Mouse (Mus musculus) heart, postnatal 0 days (tissue): Measurements from ENCODE around the gene Tmem107. TPM values are rescaled to one million over a fixed set of nuclear protein-coding genes. Genes with fewer than 3 reads are reported as not detected.

ENCODE experiments used
- ATAC-seq: fragments of 200-750 bp; cut with Nextera tagmentation; 2 replicates; pipeline ENCODE4 v1.8.0; 2017; ENCODE audit warnings: low read depth, moderate number of reproducible peaks, moderate library complexity; ENCODE audit not compliant: insufficient read depth
- DNase-seq: peaks from one replicate; pipeline ENCODE4 v3.0.0-alpha.2; 2016; ENCODE audit warnings: low spot score
- H3K27ac ChIP-seq: fragments of 300-500 bp; sonication (generic); 2 replicates; pipeline ENCODE4 v1.5.1; 2014; ENCODE audit warnings: low read depth, mild to moderate bottlenecking
- H3K27me3 ChIP-seq: fragments of 300-500 bp; sonication (generic); 2 replicates; pipeline ENCODE4 v1.6.1; 2014; ENCODE audit warnings: low read length, mixed read lengths; ENCODE audit not compliant: control insufficient read depth, insufficient read depth
- H3K36me3 ChIP-seq: fragments of 300-500 bp; sonication (generic); replicated peaks from 2 replicates; pipeline ENCODE4 v1.6.1; 2014; ENCODE audit warnings: low read length, mixed read lengths; ENCODE audit not compliant: control insufficient read depth, insufficient read depth
- H3K4me1 ChIP-seq: fragments of 300-500 bp; sonication (generic); 2 replicates; pipeline ENCODE4 v1.6.1; 2014; ENCODE audit warnings: antibody characterized with exemption; ENCODE audit not compliant: control insufficient read depth, insufficient read depth
- H3K4me2 ChIP-seq: fragments of 300-500 bp; sonication (generic); 2 replicates; pipeline ENCODE4 v1.6.1; 2014; ENCODE audit warnings: low read depth, mild to moderate bottlenecking, low read length, moderate library complexity
- H3K4me3 ChIP-seq: fragments of 300-500 bp; sonication (generic); 2 replicates; pipeline ENCODE4 v1.5.1; 2014; ENCODE audit warnings: low read depth, low read length
- H3K9ac ChIP-seq: fragments of 300-500 bp; sonication (generic); replicated peaks from 2 replicates; pipeline ENCODE4 v1.6.1; 2014; ENCODE audit warnings: low read depth, low read length, mixed read lengths
- H3K9me3 ChIP-seq: fragments of 300-500 bp; sonication (generic); replicated peaks from 2 replicates; pipeline ENCODE4 v1.6.1; 2016; ENCODE audit warnings: low read length; ENCODE audit not compliant: control insufficient read depth
- CTCF ChIP-seq: IDR thresholded peaks from 2 replicates; pipeline ENCODE4 v1.5.1; 2016; ENCODE audit warnings: antibody characterized with exemption, control low read depth, low read depth
- EP300 ChIP-seq: IDR thresholded peaks from 2 replicates; pipeline ENCODE4 v1.6.1; 2016; ENCODE audit warnings: antibody characterized with exemption, low read depth
- WGBS: fragments of 180-500 bp; shearing (Covaris S2); extraction: QIAGEN DNeasy Blood & Tissue Kit; methylation state at CpG from one replicate; pipeline ENCODE4 v1.1.7; 2014; 5-methylcytosine and 5-hydroxymethylcytosine counted together
- polyA plus RNA-seq: library from polyadenylated mRNA; unstranded; fragments of >200 nt; fragmentation: Nextera tagmentation; extraction: Ambion mirVana; gene quantifications from 2 replicates; pipeline ENCODE4 v1.2.1, GENCODE M21; 2015
- total RNA-seq: library from RNA; depleted of rRNA; stranded (reverse); fragments of >200 nt; gene quantifications from 2 replicates; pipeline ENCODE4 v1.2.3, GENCODE M21; 2014; ENCODE audit warnings: low replicate concordance

Gene Tmem107
- total and polyA plus RNA-seq, 2 experiments from 2014 or later: 10.9 to 18.3 TPM

GRCm38 (mm10) chr11:69051771-69052170 is 18.8 kb upstream of the Tmem107 start:
- Histone ChIP-seq H3K36me3 (peaks cover 19% of the 10 kb centered on the region; the same call in 1 of the 2 replicates), H3K27ac (no peak overlapping the region), H3K9me3 (no peaks in the 10 kb centered on the region), H3K4me1 (peaks cover 7% of the 10 kb centered on the region), H3K9ac (no peak overlapping the region), H3K4me3 (no peak overlapping the region), H3K27me3 (no peaks in the 10 kb centered on the region), H3K4me2 (no peak overlapping the region)
- no peak for TF ChIP-seq EP300
- no peak for TF ChIP-seq CTCF
- no peak for ATAC-seq
- no peak for DNase-seq
- 87% methylated on average over 4 of the region's 4 CpGs for WGBS

GRCm38 (mm10) chr11:69052824-69053421 is 17.7 kb upstream of the Tmem107 start:
- Histone ChIP-seq H3K9ac (no peak overlapping the region), H3K36me3 (peaks cover 19% of the 10 kb centered on the region; the same call in 1 of the 2 replicates), H3K4me2 (no peak overlapping the region), H3K4me3 (no peak overlapping the region), H3K27ac (no peak overlapping the region), H3K27me3 (no peaks in the 10 kb centered on the region), H3K9me3 (no peaks in the 10 kb centered on the region), H3K4me1 (0 out of 2 replicates have a peak, but pooled peaks cover under 1% of the 10 kb centered on the region)
- 91% methylated on average over 2 of the region's 2 CpGs for WGBS
- no peak for TF ChIP-seq EP300
- no peak for TF ChIP-seq CTCF
- DNase-seq (no peak), ATAC-seq (no peak)

GRCm38 (mm10) chr11:69053848-69054247 is 16.8 kb upstream of the Tmem107 start:
- no peak overlapping the region for H3K27ac ChIP-seq
- no peak overlapping the region for H3K9ac ChIP-seq
- no peak overlapping the region for H3K4me3 ChIP-seq
- peaks cover 19% of the 10 kb centered on the region; the same call in 1 of the 2 replicates for H3K36me3 ChIP-seq
- H3K27me3 ChIP-seq: no peaks in the 10 kb centered on the region
- WGBS: 70% methylated on average over 3 of the region's 3 CpGs
- H3K9me3 ChIP-seq: no peaks in the 10 kb centered on the region
- DNase-seq (no peak), ATAC-seq (no peak)
- no peak overlapping the region for H3K4me2 ChIP-seq
- H3K4me1 ChIP-seq: peaks cover 9% of the 10 kb centered on the region; the same call in 1 of the 2 replicates
- TF ChIP-seq EP300 (no peak), CTCF (no peak)

GRCm38 (mm10) chr11:69058265-69058664 is 12.3 kb upstream of the Tmem107 start:
- H3K4me1 ChIP-seq: peaks cover 25% of the 10 kb centered on the region
- no peaks in the 10 kb centered on the region for H3K9me3 ChIP-seq
- no peaks in the 10 kb centered on the region for H3K36me3 ChIP-seq
- 56% methylated on average over 2 of the region's 2 CpGs for WGBS
- DNase-seq (no peak), ATAC-seq (no peak)
- H3K27ac ChIP-seq: peak overlapping the region; percentile 92
- peak overlapping the region; percentile 92 for H3K9ac ChIP-seq
- peak overlapping the region; percentile 90 for H3K4me2 ChIP-seq
- TF ChIP-seq EP300 (no peak), CTCF (no peak)
- peak overlapping the region; percentile 98 for H3K4me3 ChIP-seq
- H3K27me3 ChIP-seq: no peaks in the 10 kb centered on the region

GRCm38 (mm10) chr11:69058729-69059356 is 11.8 kb upstream of the Tmem107 start:
- Histone ChIP-seq H3K27me3 (no peaks in the 10 kb centered on the region), H3K4me3 (peak overlapping the region; percentile 98), H3K4me1 (peaks cover 27% of the 10 kb centered on the region), H3K9me3 (no peaks in the 10 kb centered on the region), H3K36me3 (no peaks in the 10 kb centered on the region), H3K4me2 (peak overlapping the region; percentile 90), H3K9ac (peak overlapping the region; percentile 92), H3K27ac (peak overlapping the region; percentile 92)
- DNase-seq: no peak
- no peak; the same call in 1 of the 2 replicates for ATAC-seq
- TF ChIP-seq CTCF (no peak), EP300 (no peak)
- 1% methylated on average over 19 of the region's 19 CpGs for WGBS
